Mouse (Mus musculus): ENCODE results near the gene Cab39.
"Not testable (repeated sequence)": the region's sequence is repeated elsewhere in the genome, so short reads cannot be mapped to it uniquely, and the experiment has no call there.

Cab39 gene

GRCm38 (mm10) chr1:85791476-85791875 lies 1.8 kb upstream of the Cab39 start:
- DNase-seq: no peak

DNA sequence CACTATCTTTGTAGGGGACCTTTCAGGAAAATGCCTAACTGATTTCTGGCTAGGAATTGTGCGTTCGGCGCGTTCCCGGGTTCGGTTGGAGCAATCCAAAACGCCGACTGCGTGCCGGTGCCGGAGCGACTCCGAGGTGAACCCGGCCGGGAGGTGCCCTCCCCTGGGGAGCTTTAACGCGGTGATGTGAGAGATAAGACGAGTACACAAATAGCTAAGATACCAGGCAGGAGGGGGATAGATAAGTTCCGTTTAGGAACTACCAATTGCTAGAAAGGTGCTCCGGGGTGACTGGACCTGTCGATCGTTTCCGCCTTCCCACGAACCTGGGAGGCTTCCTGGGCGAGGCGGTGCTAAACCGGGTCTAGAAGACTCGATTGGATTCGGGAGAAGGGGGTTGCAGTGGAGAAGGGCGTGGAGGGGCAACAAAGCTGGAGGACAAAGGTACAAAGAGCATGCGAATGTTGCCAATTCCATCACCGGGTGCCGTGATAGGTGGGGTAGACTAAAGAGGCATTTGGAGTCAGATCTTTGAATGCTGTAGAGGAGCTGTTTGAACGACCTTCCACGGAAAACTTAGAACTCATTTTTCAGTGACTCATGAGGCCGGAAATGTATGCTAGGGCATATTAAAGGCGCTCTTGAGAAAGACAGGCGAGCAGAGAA lies 998 bp downstream of the Cab39 start:
- DNase-seq: peak; percentile 58 to 63

DNA sequence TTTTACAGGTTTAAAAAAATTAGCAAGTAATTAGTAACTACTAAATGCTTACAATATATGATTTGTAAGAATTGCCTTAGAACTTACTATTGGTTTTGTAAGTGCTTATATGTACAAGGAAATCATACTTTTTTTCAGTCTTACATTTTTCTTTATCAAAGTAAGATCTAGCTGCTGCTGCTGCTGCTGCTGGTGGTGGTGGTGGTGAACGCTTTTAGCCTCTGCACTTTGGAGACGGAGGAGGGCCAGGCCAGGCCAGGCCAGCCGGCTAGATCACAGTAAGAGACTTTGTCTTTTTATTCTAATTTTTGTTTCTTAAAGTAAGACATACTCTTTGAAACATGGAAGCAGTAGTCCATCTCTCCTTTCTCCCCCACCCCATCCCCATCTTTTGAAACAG lies 2.0 kb downstream of the Cab39 start:
- DNase-seq: no peak

GRCm38 (mm10) chr1:85799776-85800175 lies 6.5 kb downstream of the Cab39 start:
- DNase-seq: no peak

DNA sequence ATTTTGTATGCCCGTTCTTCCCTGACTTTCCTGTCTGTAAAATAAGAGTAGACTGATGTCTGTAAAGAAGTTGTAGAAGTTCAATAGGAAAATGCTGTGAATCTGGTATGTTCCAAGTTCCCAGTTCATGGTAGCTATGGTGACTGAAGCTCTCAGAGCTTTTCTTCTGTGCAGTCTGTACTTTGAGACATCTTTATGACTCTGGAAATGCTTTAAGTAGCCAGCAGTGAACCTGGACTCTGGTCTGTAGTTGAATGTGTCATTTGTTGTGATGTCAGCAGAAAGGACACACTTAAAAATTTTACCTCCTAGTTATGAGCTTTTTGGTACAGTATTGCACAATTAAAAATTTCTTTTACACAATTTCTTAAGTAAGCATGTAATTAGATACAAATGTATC lies 9.3 kb downstream of the Cab39 start:
- no peak for DNase-seq

- DNase-seq: no peak
Observed at GRCm38 (mm10) chr1:85804551-85804950, 11.3 kb downstream of the Cab39 start.

DNA sequence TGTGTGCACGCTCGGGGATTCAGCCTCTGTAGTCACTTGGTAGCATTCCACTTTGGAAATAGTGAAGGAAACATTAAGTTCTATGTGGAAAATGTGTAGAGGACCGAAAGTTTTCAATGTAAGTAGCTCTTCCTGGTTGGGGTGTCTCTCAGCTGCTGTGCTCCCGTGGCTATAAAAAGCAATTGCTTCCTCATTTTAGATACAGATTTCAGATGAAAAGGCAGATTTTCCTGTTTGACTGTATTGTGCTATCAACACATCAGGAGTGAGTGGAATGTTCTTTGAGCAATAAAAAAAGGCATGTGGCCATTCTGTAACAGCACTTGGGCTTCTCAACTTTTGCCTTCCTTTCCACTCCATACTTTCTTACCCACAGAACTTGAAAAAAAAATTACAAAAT lies 16.0 kb downstream of the Cab39 start:
- DNase-seq: peak in 1 of 2 experiments; percentile 6

DNA sequence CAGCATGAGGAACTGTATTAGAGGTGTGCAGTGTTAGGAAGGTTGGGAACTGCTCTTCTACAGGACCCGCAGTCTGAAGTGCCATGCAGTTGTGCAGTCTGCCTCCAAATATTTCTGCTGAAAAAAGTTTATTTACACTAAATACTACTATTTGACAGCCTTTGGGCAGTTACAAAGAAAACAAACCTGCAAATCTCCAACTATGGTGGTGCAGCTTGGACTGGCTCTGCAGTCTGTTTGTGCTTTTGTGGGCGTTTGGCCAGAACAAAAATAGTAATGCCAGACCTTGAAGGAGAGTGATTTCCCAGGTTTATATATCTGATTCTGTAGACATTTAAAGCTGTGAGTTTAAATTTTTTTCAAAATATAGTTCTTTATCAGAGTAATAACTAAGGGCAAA lies 17.1 kb downstream of the Cab39 start:
- DNase-seq: no peak

DNA sequence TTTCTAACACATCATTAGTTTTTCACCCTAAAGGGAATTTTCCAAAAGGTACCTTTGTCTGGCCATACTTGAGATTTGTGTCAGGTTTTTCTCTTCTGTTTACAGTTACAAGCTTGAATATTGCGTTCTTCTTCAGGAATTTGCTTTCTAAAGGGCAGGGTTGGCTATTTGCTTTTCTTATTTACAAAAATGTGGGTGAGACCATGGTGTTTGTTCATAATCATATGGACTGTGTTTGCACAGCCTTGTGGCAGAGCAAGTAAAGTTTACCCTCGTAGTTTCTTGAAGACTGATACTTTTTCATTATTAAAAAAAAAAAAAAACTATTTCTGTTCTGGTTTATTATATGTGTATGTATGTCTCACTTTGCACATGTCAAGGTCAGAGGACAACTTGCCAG lies 17.5 kb downstream of the Cab39 start:
- no peak for DNase-seq

GRCm38 (mm10) chr1:85814213-85814612 lies 21.0 kb downstream of the Cab39 start:
- not testable (repeated sequence) for DNase-seq

DNA sequence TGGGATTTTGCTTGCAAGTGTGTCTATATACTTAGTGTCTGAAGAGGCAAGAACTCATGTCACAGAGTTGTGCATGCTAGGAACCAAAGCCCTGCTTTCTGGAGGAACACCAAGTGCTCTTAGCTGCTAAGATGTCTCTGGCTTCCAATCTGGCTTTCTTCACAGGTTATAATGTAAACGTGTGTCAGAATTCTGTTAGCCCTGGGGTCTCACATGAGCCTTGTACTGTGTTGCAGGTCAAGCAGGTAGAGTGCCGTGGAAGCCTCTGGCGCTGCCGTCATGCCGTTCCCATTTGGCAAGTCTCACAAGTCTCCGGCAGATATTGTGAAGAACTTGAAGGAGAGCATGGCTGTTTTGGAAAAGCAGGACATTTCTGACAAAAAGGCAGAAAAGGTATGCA lies 24.9 kb downstream of the Cab39 start:
- no peak for DNase-seq

DNA sequence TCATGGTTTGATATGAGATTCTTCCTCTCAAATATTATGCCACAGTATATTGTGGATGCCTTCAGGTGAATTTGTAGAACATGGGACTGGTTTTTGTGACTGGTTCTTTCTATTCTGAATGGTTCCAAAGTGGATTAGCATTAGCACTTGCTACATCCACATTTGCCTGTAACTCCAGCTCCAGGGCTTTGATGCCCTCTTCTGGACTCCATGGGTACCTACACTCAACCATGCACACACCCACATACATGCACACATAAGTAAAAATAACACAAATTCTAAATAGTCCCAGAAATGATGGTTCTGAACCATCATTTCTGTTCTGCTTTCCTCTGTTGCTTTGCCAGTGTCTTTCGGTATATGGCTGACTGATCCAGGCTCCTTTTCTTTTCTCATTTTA lies 26.5 kb downstream of the Cab39 start:
- no peak for DNase-seq

DNA sequence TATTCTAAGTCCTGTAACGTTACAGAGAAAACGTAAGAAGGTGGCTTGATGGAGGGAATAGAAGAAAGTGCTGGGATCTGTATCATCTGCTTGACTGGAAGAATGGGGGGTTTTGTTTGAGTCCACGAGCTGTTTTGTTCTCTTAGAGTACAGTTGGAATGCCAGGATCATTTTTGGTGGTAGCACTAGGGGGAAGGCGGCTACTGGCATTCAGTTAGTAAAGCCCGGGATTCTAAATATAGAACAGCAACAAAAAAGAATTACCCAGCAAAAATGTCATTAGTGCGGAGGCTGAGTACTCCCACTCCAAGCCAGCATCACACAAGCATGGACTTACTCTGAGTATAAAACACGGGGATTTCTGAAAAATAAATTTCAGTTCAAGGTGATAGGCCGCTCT lies 29.0 kb downstream of the Cab39 start:
- no peak for DNase-seq

- DNase-seq: no peak
Observed at GRCm38 (mm10) chr1:85824905-85825304, 31.7 kb downstream of the Cab39 start.

DNA sequence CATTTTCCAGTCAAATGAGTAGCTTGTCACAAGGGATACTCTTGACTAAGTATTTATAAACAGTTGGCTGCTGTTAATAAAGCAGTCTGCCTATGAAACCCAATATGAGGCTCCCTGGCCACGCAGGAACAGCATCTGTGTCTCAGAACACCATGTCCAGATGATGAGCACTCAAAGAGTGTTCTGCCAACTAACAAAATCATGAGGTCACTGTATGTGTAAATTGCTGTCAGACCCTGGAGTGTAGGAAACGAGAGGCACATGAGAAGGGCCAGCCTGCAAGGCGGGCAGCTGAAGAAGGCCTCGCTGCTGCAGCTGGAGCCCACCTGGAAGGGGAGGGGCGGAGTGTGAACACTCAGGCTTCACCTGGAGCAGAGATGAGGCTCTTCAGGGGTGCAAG lies 33.9 kb downstream of the Cab39 start:
- DNase-seq: no peak

- no peak for DNase-seq
Observed at GRCm38 (mm10) chr1:85829016-85829415, 35.8 kb downstream of the Cab39 start.

GRCm38 (mm10) chr1:85838056-85838455 lies 44.8 kb downstream of the Cab39 start:
- peak; percentile 50 to 65 for DNase-seq

- DNase-seq: no peak
Observed at GRCm38 (mm10) chr1:85839356-85839755, 46.1 kb downstream of the Cab39 start.

DNA sequence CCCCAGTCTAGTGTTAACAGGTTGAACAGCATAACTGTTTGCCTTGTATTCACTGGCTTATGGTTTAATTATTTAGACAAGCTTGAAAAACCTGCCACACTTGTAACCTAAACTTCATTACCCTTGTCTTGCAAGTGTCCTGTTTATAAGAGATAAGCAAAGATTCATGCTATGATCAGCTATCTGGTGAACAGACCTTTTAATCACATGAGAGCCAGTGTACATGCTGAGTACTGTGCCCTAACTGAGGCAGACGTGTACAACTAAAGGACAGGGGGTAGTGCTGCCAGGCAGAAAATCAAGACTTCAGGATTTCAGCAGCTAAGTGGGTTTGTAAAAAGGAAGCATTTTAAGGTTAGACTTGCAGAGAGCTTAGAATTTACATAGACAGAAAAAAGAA lies 46.5 kb downstream of the Cab39 start:
- DNase-seq: no peak

- peak; percentile 56 to 59 for DNase-seq
Observed at GRCm38 (mm10) chr1:85840421-85840820, 47.2 kb downstream of the Cab39 start.

- no peak for DNase-seq
Observed at GRCm38 (mm10) chr1:85842251-85842650, 49.0 kb downstream of the Cab39 start.

DNA sequence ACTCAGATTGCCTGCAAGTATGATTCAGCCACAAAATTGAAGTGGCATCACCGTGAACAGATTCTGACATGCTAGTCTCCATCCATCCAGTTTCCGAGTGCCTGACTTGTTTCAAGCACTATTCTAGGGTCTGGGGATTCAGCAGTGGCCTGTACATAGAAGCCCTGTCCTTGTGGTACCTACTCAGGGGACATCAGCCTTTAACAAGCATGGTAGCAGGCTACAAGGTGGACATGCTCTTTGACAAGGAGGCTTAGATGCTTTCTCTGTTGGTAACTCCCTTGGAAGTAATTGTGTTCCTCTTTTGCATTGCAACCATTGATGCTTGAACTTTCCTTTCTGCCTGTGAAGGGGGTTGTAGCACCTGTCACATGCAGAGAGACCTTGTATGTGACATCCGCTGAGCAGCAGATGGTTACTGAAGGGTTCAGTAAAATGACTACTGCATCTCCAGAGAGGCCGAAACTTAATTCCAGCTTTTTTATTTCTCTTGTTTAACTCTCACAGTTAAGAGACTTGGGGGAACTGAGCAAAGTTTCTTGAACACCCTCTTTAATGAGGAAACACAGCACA lies 50.1 kb downstream of the Cab39 start:
- peak; percentile 55 to 60 for DNase-seq

- DNase-seq: no peak
Observed at GRCm38 (mm10) chr1:85844981-85845380, 51.7 kb downstream of the Cab39 start.

DNA sequence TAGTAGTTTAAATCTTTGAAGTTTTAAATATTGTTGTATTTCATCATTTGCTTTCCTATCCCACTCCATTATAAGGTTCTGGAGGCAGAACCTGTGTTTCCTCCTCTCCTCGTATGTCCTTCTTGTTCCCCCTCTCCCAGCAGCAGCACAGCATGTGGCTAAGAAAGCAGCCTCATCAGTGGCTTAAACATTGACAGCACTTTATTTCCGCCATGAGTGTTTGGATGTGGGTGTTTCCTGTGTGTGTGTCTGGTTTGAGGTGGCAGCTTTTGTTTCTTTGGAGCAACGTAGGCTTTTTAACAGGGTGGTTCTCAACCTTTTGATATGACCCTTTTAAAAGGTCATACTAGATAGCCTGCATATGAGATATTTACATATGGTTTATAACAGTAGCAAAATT lies 52.2 kb downstream of the Cab39 start:
- DNase-seq: no peak

GRCm38 (mm10) chr1:85849016-85849415 lies 55.8 kb downstream of the Cab39 start:
- DNase-seq: no peak

Data from B cell, adult 2 months (primary cell).